Mouse (Mus musculus): ENCODE data around the gene Supt3.

Gene Supt3

DNA sequence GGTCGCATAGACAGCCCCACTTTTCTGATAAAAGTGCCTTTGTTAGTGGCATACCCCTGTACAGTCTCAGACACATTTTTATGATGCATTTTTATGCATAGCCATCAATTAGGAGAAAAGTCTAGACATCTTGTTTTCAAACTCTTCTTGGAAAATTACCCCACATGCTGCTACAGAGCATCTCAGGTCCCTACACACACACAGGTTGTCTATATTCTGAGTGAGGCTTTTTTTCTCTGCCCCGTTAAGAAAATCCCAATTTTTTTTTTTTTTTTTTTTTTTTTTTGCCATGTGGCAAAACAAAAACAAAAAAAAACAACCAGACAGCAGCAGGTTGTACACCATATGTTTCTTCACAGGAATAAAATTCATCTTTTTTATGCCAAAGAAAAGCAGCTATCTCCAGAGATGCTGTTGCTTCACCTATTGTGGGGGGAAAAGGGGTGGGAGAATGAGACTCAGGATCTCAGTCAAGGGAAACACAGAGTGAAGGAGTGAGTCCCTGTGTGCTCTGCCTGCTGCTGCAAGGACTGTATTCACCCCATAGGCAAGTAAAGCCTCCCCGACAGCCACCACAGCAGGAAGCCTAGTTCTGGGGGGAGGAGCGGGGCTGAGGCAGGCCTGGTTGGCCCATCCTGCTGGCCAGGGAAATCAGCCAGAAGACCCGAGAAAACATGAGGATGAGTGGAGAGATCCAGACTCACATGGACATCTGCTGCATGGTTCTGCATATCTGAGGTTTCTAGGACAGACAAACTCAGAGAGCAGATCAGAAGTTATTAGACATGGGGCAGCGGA is 281.8 kb downstream of the Supt3 start:
- DNase-seq = peak; percentile 39 to 64

DNA sequence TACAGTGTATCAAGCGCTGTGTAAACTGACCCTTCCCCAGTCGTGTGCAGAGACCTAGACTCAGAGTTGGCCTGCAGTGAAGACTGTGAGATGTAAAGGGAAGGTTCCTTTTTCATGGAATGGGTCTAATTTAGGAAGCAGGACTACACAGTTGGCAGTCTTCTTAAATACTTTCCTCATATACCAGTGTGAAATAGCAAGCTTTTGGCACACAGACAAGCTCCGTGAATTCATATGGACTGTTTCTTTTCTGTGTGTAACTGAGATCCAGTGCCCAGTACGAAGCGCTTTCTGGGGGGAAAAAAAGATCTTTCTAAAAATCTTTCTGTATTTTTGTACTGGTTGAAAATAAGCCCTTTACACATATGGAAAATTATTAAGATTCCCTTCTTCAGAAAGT is 286.8 kb downstream of the Supt3 start:
- DNase-seq = no peak

DNA sequence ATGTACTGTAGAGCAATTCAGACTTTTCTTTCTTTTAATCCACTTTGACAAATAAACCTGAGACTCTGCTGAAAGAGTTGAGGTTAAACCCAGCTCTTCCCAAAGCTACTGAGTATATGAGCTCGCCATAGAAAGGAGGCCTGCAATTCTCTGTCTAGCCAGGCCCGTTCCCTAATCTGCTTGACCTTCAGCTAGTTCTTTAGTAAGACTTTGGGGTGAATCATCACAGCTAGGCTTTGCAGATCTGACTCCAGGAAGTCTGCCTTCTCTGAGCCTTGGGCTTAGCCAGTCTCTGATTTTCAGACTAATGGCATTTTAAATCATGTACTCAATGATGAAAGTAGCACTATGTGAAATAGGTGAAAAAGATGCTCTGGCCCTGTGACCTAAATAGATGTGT is 288.5 kb downstream of the Supt3 start:
- no peak for DNase-seq

DNA sequence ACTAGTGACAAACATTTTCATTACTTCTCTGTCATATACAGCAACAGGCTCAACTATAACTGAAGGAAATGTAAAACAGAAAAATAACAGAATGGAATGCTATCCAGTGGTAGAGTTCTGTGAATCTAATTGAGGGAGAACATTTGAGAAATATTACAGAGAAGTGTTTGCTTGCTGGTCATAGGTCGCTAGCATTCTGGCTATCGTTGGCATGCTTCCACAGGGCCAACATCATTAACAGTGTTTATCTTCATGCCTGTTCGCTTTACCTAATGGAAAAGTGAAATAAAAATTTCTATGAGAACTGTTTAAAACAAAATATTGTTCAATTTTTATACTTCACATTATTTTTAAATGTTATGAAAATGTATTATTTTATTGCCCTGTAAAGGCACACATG is 290.5 kb downstream of the Supt3 start:
- DNase-seq = no peak

DNA sequence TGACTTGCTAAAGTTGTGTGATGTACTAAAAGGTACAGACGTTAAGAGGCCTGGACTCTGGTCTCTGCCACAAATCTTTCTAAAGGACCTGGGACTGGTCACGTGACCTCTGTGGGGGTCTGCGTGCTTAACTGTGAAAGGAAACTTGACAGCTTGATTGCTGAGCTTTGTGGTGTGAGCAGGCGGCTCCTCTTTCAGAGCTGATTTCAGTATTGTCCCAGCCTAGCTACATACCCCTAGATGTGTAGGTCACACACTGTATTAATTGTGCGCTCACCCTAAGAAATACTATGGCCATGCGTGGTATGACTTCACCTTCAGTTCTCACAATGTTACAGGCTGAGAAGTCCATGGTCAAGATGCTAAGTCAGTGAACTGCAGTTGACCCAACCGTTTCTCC is 291.4 kb downstream of the Supt3 start:
- DNase-seq = no peak

DNA sequence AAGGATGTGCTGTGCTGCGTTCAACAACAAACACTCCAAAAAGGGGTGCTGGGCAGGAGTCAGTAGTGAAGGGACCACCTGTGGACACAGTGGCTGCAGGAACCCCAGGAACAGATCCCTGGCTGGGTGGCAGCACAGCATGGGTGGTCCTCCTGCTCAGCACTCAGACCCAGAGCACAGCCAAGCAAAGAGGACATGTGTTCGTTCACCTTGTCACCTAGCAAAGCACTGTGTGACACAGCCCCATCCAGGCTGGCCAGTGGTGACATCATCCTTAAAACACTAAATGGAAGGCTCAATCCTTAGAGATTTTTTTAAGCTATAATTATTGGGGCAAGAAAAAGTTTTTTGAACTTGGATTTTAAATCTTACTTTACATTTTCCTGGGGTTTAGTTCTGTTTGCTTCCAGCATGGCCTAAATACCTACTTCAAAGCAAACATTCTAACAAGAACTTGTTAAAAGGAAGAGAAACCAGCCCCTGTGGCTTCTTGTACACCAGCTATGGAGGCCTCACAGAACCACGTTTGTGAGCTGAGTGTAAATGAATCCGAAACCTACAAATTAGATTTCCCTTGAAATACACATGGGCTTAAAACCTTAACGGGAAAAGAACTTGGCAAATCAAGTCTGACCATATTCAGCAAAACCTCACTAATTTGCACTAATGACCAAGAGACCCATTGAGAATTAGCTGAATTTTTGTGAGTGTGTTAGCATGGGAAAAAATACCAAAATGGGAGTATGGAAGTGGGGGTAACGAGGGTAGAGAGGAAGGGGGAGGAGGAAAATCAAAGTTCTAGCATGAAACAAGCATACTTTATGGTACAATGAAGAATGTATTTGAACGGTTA is 295.8 kb downstream of the Supt3 start:
- no peak for DNase-seq

DNA sequence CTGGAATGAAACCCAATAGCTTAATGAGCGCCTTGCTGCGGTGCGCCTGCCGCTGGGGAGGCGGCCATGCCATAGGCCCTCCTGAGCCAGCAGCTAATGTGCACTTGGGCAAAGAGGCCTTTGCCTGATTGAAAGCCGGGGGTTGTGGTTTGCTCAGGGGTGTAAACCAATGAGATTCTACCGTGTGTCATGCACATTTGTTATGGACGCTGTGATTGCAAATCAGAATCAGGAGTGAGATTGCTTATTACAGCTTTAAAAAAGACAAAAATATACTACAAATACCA is 296.3 kb downstream of the Supt3 start:
- no peak for DNase-seq

DNA sequence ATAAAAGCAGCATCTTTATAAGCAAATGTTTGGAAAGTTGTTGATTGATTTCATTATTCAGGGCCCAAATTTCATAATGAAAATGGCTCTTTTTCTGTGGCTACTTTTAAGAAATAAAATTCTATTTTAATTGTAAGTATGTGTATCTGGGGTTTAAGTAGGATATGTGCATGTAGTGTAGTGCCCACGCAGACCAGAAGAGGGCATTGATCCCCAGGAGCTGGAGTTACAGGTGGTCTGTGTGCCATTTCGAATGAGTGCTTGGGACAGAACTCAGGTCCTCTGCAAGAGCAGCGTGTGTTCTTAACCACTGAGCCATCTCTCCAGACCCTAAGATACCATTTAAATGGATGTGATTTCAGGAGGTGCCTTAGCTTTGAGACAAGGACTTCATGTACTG is 296.8 kb downstream of the Supt3 start:
- DNase-seq = no peak

DNA sequence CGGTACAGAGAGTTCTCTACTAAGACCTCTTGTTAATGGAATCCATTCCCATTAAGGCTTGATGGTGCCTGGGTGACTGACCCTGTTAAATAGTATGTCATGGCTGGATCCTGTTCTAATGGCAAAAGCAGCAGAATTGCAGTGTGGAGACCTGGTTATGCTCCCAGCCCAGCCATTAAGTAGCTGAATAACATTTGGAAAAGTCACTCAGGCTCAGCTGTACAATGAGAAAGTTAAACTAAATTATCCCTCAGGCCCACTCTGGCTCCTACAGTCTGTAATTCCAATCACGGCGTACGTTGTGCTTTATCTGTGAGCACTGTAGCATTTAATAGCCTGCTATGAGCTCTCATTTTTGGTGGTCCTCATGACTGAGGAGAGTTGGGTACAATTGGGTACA is 300.0 kb downstream of the Supt3 start:
- DNase-seq = no peak

DNA sequence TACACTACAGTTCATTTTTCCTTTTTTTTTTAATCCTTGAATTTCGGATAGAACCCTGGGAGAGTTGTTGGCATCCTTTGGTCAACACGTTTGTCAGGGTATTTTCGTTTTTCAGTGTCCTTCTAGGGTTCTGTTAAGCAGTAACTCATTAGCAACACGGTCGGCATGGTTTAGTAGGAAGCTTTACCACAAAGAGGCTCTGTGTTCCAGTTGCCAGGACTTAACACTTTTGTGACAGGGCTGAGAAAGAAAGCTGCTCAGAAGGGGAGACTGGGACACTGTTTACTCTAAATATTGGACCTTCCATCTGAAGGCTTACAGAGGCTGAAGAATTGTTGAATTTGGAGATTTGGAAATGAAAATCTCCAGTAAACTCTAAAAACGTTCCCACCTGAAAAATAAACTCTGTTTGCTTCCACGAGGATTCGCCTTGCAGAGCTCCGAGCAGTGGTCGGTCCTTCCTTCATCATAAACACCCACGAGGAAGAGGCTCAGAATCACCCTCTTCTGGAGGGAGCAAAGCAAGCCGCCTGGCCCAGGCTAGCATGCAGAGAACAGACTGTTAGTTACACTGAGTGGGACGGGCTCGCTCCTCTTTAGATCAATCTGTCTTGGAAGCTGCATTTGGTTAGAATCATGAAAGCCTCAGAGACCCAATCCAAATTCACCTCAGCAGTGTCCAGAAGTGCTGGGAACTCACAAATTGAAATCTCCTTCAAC is 301.1 kb downstream of the Supt3 start:
- DNase-seq = no peak

DNA sequence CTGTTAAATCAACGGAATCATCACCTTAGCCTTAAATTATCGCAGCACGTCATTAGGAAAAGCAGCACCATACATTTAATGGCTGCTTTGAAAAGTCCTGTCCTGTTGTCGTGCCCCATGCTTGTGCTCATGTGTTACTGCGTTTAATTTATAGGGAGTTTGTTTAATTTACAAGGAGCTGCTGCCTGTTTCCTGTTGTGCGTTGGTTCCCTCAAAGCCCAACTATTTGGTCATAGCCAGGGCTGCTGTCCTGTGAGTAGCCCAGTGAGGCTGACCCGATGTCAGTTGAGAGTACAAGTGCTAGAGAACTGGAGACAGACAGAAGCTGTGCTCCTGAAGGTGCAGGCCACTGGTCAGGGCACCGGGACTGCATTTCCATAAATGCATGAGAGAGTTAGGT is 304.6 kb downstream of the Supt3 start:
- DNase-seq = no peak

DNA sequence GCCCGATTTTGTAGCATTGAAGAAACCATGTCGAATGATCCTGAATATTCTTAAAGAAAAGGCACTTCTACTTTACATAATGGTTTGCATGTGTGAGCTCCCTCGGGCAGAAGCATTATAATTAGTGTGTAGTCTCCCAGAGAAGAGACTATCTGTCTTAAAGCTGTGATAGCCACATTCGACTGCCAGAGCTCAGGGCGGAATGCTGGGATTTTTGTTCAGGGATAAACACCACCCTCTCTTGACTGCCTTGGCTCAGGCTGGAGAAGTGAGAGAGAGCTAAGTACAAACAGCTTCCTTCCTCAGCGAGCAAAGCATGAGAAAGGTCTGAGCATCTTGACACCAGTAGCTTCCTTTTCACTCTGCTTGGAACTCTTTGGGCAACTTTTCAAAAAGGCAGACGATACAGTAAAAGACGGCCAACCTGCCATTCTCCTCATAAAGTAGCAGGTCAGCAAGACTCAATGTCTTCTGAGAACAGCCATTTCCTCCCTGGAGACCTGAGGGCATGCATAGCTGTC is 305.1 kb downstream of the Supt3 start:
- DNase-seq = no peak

DNA sequence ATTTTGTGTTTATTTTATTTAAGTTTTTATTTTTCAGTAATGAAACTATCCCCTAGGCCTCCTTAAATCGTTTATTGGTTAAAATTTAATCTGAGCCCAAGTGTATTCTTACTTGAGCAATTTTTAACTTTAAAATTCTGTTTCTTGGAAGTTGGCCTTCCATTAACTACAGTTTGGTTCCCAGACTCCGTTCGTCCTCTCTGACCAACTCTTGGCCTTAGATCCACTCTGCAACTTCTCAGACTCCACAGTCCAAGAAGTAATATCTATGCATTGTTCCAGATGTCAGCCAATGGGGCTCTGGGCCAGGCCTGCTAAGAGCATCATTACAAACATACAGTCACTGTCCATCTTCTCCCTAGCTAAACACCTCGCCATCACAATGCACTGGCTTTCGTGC is 309.4 kb downstream of the Supt3 start:
- no peak for DNase-seq

DNA sequence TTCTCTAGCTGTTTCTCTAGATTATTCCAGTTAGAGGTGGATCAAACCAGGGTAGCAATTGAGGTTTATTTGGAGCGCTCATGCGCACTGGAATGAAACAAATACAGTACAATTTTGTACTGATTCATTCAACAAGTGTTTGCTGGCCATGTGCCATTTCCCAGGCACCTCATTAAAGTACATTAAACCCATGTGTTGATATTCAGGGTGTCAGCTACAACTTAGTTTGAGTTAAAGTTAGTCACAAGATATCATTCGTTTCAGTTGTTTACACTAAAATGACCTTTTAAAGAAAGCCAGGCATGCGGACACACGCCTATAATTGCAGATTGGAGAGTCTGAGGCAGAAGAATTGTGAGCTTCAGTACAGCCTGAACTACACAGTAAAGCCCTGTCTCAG is 310.1 kb downstream of the Supt3 start:
- DNase-seq = peak in 1 of 2 experiments; percentile 10

DNA sequence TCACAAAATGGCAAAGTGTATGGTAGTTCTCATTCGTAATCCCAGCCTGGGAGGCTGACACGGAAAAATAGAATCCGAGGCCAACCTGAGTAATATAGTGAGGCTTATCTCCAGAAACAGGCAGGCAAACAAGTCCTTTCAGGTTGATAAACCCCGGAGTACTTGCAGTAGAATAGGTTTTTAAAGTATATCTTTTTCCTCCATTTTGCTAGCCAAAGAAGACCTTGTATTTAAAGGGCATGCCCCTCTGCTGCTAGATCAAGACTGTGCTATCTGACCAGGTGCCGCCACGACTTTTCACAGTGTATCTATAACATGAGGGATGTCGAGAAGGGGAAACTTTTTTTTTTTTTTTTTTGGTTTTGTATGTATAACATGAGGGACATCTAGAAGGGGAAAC is 324.1 kb downstream of the Supt3 start:
- DNase-seq = no peak

DNA sequence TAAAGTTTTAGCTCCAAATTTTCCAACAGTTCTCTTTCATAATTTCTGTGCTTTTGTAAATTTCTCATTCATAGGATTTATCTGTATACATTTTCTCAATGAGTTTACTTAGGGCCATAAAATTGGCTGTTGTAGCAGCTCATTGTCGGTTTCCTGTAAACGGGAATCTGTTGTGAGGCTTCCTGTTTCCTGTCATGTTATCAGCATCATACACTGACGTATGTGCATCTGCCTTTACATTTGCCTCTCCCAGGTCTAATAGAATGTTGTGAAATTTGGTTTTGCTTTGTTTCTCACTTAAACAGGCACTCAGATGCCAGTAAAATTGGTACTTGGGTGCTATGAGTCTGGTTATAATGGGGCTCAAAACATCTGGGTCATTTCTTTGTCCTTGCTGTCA is 338.4 kb downstream of the Supt3 start:
- no peak for DNase-seq

DNA sequence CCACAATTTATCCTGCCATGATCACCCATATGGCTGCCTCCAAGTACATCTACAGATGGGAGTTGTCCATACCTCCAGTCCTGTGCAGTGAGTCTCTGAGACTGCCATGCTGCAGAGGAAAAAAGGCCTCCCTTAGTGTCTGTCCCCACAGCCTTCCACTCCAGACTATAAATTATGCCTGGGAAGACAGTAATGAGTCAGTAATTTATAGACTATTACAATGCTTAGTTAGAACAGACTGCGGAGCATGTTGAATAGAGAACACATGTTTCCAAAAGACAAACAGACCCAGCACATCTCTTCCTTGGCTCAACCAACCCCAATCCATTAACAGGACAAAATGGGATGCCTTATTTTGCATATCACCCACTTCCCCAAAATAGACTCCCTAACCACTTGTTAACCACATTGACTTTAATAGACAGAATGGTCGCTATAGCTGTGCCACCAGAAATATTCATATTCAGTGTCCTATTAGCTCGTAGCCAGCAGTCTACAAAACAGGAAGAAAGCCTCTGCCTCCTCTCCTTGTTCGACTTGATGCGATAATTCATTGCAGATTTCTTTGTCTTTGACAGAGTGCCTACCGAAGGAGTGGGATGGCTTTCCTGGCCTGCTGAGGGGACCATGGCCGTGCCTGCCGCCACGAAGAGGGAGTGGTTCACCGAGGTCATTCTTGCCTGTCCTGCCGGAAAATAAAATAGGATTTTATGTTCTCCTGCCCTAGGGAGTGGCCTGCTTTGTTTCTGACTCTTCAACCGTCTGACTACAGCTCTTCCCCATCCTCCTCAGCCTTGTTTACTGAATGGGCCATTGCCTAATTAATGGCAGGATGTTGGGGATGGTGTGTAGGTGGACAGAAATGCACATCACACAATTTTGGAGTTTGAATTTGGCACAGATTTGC is 341.9 kb downstream of the Supt3 start:
- DNase-seq = no peak

DNA sequence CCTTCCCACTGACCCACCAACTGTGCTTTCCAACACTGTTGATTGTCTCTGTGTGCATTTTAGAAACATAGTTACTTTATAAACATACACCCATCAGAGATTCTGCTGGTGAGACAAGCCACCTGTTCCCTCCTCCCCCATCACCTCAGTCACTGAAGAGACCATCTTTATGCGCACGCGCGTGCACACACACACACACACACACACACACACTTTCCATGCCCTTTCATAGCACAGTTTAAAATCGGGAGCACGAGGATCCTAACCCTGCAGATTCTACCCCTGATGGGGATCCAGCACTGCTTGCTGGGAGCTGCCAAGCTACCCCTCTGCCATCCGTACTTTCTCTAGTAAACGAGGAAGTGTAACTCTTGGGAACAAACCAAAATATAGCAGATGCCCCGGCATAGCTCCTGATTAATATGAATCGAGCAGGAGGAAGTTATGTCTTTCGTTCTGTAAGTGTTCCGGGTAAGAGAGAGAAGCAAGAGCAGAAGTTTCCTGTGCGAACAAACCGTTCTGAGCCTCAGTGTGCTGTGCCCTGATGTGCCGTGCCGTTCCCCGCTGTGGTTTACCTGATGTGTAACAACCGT is 342.8 kb downstream of the Supt3 start:
- no peak for DNase-seq

DNA sequence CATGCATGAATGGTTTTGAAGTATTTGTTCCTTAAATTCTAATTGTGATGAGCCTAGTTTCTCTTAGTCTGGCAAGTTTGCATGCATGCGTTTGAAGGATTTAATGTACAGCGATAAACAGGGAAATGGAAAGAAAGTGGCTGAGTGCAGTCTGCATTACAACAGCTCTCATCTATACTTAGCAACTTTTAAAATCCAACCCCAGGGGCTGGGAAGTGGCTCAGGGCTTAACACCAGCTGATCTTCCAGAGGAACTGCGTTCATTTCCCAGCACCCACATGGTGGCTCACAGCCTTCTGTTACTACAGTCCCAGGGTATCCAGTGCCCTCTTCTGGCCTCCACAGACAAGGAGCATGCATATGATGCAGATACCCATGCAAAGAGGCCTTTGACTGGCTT is 346.9 kb downstream of the Supt3 start:
- no peak for DNase-seq

DNA sequence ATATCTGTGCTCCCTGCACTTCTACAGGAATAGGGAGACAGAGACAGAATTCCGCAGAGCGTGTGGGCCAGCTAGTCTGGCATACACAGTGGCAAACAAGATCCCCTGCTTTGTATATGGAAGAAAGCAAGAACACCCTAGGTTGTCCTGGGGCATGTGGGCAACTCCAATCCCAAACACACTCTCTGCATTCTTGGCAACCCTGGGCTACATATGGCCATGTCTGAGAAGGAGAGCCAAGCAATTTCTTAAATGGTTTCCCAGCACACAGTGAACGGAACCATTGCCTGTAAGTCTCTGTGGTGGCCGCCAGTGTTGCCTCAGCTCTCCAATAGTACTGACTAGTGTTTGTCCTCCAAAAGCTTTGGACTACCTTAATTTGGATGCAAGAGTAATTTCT is 351.7 kb downstream of the Supt3 start:
- no peak for DNase-seq

DNA sequence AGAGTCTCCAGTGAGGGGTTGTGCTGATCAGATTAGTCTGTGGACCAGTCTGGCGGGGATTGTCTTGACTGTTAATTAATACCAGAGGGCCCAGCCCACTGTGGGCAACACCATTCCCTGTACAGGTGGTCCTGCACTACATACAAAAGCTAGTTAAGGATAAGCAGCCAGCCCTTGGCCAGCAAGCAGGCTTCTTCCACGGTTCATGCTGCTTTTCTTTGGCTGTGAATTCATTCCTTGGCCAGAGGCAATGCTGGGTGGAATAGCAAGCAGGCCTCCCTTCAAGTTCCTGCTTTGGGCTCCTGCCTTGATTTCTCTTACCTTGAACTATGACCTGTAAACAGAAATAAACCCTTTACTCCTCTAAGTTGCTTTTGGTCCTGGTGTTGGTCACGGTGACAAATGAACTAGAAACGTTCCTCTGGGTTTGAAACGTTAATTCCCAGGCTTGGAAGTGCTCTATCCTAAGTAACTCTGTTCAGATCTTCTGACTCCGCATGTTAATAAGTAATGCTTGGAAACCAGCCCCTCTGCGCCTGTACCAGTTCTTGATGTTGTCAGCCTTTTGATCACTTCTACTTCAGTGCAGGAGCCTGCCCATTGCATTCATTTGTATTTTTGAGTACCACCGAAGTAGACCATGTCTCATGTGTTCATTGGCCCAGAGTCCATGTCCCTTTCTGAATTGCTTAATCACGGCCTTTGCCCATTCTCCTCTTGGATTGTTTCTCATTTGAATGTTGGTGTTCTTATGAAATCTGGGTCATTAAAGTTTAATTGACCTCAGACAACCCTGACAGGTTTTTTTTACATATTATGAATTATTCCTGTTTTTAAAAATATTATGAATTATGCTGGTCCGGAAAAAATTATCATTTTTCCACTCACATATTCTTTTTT is 356.8 kb downstream of the Supt3 start:
- no peak for DNase-seq
